Mouse (Mus musculus) layer of hippocampus, postnatal 14 days (tissue): ENCODE results near the gene Rps27l. TPM values are rescaled to one million over a fixed set of nuclear protein-coding genes. Genes with fewer than 3 reads are reported as not detected.
A peak's percentile ranks its signal among the peaks of the same experiment; 100 is the strongest.

Experiments used
- DNase-seq, 2 experiments: peaks; one replicate each; pipeline ENCODE4 v3.0.0; 2021 to 2022; ENCODE audit warnings: low spot score in 2 of 2, mixed read lengths in 1 of 2
- total RNA-seq, 2 experiments: library from RNA; stranded (reverse); gene quantifications; 2 replicates each; pipeline ENCODE4 v1.2.3; 2021

Gene Rps27l
- total RNA-seq, 2 experiments from 2014 or later = 49.5 to 53.1 TPM

- no peak for DNase-seq
Measured at GRCm38 (mm10) chr9:66978468-66978867, 32.6 kb downstream of the Rps27l start.

GRCm38 (mm10) chr9:66980458-66980857 is 34.6 kb downstream of the Rps27l start:
- peak; percentile 65 to 77 for DNase-seq

GRCm38 (mm10) chr9:66982085-66982484 is 36.2 kb downstream of the Rps27l start:
- no peak for DNase-seq

- DNase-seq = no peak
Measured at GRCm38 (mm10) chr9:66985377-66985776, 39.5 kb downstream of the Rps27l start.

GRCm38 (mm10) chr9:66988198-66988887 is 42.5 kb downstream of the Rps27l start:
- no peak for DNase-seq

GRCm38 (mm10) chr9:66988888-66989414 is 43.1 kb downstream of the Rps27l start:
- DNase-seq = no peak

- DNase-seq = no peak
Measured at GRCm38 (mm10) chr9:66989581-66989980, 43.7 kb downstream of the Rps27l start.

- DNase-seq = no peak
Measured at GRCm38 (mm10) chr9:66990046-66990445, 44.2 kb downstream of the Rps27l start.

- DNase-seq = no peak
Measured at GRCm38 (mm10) chr9:66991021-66991749, 45.3 kb downstream of the Rps27l start.

GRCm38 (mm10) chr9:66991750-66992410 is 46.0 kb downstream of the Rps27l start:
- no peak for DNase-seq

Other genes with a start within 250 kb of the Rps27l start
- gene Car12, start 232.4 kb upstream of the Rps27l start, total RNA-seq = 10 to 100 TPM; 34.1 to 47.0 TPM
- gene Aph1b, start 150.6 kb upstream of the Rps27l start, total RNA-seq = 10 to 100 TPM; 27.6 to 30.7 TPM
- under 1 TPM; 0.48 to 0.67 TPM for gene Gm10647, start 149.0 kb upstream of the Rps27l start, total RNA-seq
- gene Aph1c, start 111.4 kb upstream of the Rps27l start, total RNA-seq = 1 to 10 TPM; 5.2 to 5.3 TPM
- gene Rab8b, start 26.4 kb upstream of the Rps27l start, total RNA-seq = 10 to 100 TPM; 31.6 to 33.7 TPM
- 10 to 100 TPM; 15.2 to 18.0 TPM for gene Lactb, start 29.4 kb downstream of the Rps27l start, total RNA-seq
- 100 to 1,000 TPM; 230 to 252 TPM for gene Tpm1, start 103.3 kb downstream of the Rps27l start, total RNA-seq